ENCODE assay signal across 8 mouse cellular contexts in genomic region chr3:146521652-146522020, GRCm38 (mm10). TPM values are rescaled to one million over a fixed set of nuclear protein-coding genes. Genes with fewer than 3 reads are reported as not detected.
A peak's percentile ranks its signal among the peaks of the same experiment; 100 is the strongest.
DNase-seq lines count a peak whose midpoint lies in the region; ATAC-seq lines count a peak whose summit lies in the region.

No protein-coding gene starts in this region.

- no peak for DNase-seq in heart, embryonic 10.5 days (ENCODE audit: low spot score)
- DNase-seq in heart, postnatal 4 days: no peak
- DNase-seq in forebrain, embryonic 10.5 days (ENCODE audit: extremely low spot score, low spot score): no peak
- no peak for DNase-seq in frontal cortex, postnatal 14 days (ENCODE audit: low spot score in 2 of 2)
- no peak for DNase-seq in Muller cell, postnatal 12 days (ENCODE audit: inconsistent ontology term)
- DNase-seq in retina, postnatal 1 day: no peak

- ATAC-seq in CD4-positive, CD25-positive, alpha-beta regulatory T cell, adult 4 months: peak; percentile 4
- ATAC-seq in liver, embryonic 12.5 days: peak; percentile 15; the same call in 1 of the 2 replicates

- H3K4me2 ChIP-seq in liver, embryonic 12.5 days: peak overlapping the region; percentile 71

- WGBS in heart, embryonic 10.5 days: 9% methylated on average over 8 of the region's 8 CpGs
- 14% methylated on average over 8 of the region's 8 CpGs for WGBS in forebrain, embryonic 10.5 days
- WGBS in liver, embryonic 12.5 days (ENCODE audit: insufficient replicate concordance): 6% methylated on average over 8 of the region's 8 CpGs

- H3K27me3 ChIP-seq in heart, embryonic 10.5 days (ENCODE audit: insufficient read depth, poor library complexity, severe bottlenecking): no peaks in the 10 kb centered on the region
- no peaks in the 10 kb centered on the region for H3K27me3 ChIP-seq in forebrain, embryonic 10.5 days (ENCODE audit: poor library complexity, severe bottlenecking)
- H3K27me3 ChIP-seq in liver, embryonic 12.5 days (replicated peaks): no peaks in the 10 kb centered on the region

- peaks cover 23% of the 10 kb centered on the region for H3K36me3 ChIP-seq in heart, embryonic 10.5 days
- peaks cover 27% of the 10 kb centered on the region for H3K36me3 ChIP-seq in forebrain, embryonic 10.5 days (replicated peaks)
- H3K36me3 ChIP-seq in liver, embryonic 12.5 days: peaks cover 23% of the 10 kb centered on the region

- peak overlapping the region; percentile 88 for H3K9ac ChIP-seq in liver, embryonic 12.5 days

- H3K4me1 ChIP-seq in heart, embryonic 10.5 days: peaks cover 2% of the 10 kb centered on the region; the same call in 1 of the 2 replicates
- H3K4me1 ChIP-seq in forebrain, embryonic 10.5 days: peaks cover 14% of the 10 kb centered on the region
- peaks cover 14% of the 10 kb centered on the region for H3K4me1 ChIP-seq in liver, embryonic 12.5 days

- H3K9me3 ChIP-seq in heart, embryonic 10.5 days: no peaks in the 10 kb centered on the region
- H3K9me3 ChIP-seq in forebrain, embryonic 10.5 days: no peaks in the 10 kb centered on the region
- H3K9me3 ChIP-seq in liver, embryonic 12.5 days (replicated peaks): no peaks in the 10 kb centered on the region

- H3K27ac ChIP-seq in heart, embryonic 10.5 days: peak overlapping the region; percentile 97
- H3K27ac ChIP-seq in forebrain, embryonic 10.5 days: peak overlapping the region; percentile 98
- H3K27ac ChIP-seq in liver, embryonic 12.5 days: peak overlapping the region; percentile 97

- H3K4me3 ChIP-seq in heart, embryonic 10.5 days: peak overlapping the region; percentile 80
- peak overlapping the region; percentile 78 for H3K4me3 ChIP-seq in forebrain, embryonic 10.5 days
- H3K4me3 ChIP-seq in liver, embryonic 12.5 days: peak overlapping the region; percentile 88

RNA-seq across cellular contexts. Expression of gene Rpf1, which starts 0.4 kb away (rescaled TPM):
- 45.0 and 57.3 TPM in 2 replicates for polyA plus RNA-seq in heart, embryonic 10.5 days (2016; fragmentation: Nextera tagmentation; extraction: Ambion mirVana)
- 10 to 100 TPM; 18.8 to 19.6 TPM for total RNA-seq in heart, postnatal 4 days (2021)
- 10 to 100 TPM; 37.8 to 49.8 TPM for polyA plus RNA-seq in CD4-positive, CD25-positive, alpha-beta regulatory T cell, adult 4 months (2017; shearing (Covaris generic))
- polyA plus RNA-seq in forebrain, embryonic 10.5 days (2016; fragmentation: Nextera tagmentation; extraction: Ambion mirVana): 68.2 and 70.5 TPM in 2 replicates
- 49.2 and 50.4 TPM in 2 replicates for polyA plus RNA-seq in liver, embryonic 12.5 days (2016; fragmentation: Nextera tagmentation; extraction: Ambion mirVana)

RNA-seq across cellular contexts. Expression of gene Gng5, which starts 22.0 kb away (rescaled TPM):
- polyA plus RNA-seq in heart, embryonic 10.5 days (2016; fragmentation: Nextera tagmentation; extraction: Ambion mirVana): 1,312 and 1,459 TPM in 2 replicates
- total RNA-seq in heart, postnatal 4 days (2021): 100 to 1,000 TPM; 297 to 316 TPM
- polyA plus RNA-seq in CD4-positive, CD25-positive, alpha-beta regulatory T cell, adult 4 months (2017; shearing (Covaris generic)): 100 to 1,000 TPM; 270 to 377 TPM
- polyA plus RNA-seq in forebrain, embryonic 10.5 days (2016; fragmentation: Nextera tagmentation; extraction: Ambion mirVana): 1,224 and 1,240 TPM in 2 replicates
- polyA plus RNA-seq in liver, embryonic 12.5 days (2016; fragmentation: Nextera tagmentation; extraction: Ambion mirVana): 678 and 702 TPM in 2 replicates

RNA-seq across cellular contexts. Expression of gene Spata1, which starts 22.1 kb away (rescaled TPM):
- 5.0 and 5.4 TPM in 2 replicates for polyA plus RNA-seq in heart, embryonic 10.5 days (2016; fragmentation: Nextera tagmentation; extraction: Ambion mirVana)
- 1 to 10 TPM; 2.1 to 3.0 TPM for total RNA-seq in heart, postnatal 4 days (2021)
- 1 to 10 TPM; 7.8 to 8.7 TPM for polyA plus RNA-seq in CD4-positive, CD25-positive, alpha-beta regulatory T cell, adult 4 months (2017; shearing (Covaris generic))
- 5.2 and 5.6 TPM in 2 replicates for polyA plus RNA-seq in forebrain, embryonic 10.5 days (2016; fragmentation: Nextera tagmentation; extraction: Ambion mirVana)
- polyA plus RNA-seq in liver, embryonic 12.5 days (2016; fragmentation: Nextera tagmentation; extraction: Ambion mirVana): 1.3 and 2.5 TPM in 2 replicates

RNA-seq across cellular contexts. Expression of gene Uox, which starts 48.6 kb away (rescaled TPM):
- not detected in 2 replicates for polyA plus RNA-seq in heart, embryonic 10.5 days (2016; fragmentation: Nextera tagmentation; extraction: Ambion mirVana)
- not detected for total RNA-seq in heart, postnatal 4 days (2021)
- polyA plus RNA-seq in CD4-positive, CD25-positive, alpha-beta regulatory T cell, adult 4 months (2017; shearing (Covaris generic)): not detected
- not detected in 2 replicates for polyA plus RNA-seq in forebrain, embryonic 10.5 days (2016; fragmentation: Nextera tagmentation; extraction: Ambion mirVana)
- 0.69 and 0.87 TPM in 2 replicates for polyA plus RNA-seq in liver, embryonic 12.5 days (2016; fragmentation: Nextera tagmentation; extraction: Ambion mirVana)
